Mouse (Mus musculus) stomach, postnatal 0 days (tissue): ENCODE measurements around the gene Olfr228.
"Not testable (repeated sequence)": the region's sequence is repeated elsewhere in the genome, so short reads cannot be mapped to it uniquely, and the experiment has no call there.

Experiments
- CTCF ChIP-seq: IDR thresholded peaks from 2 replicates; pipeline ENCODE4 v1.5.1; 2016; ENCODE audit warnings: antibody characterized with exemption, low read depth, mild to moderate bottlenecking, moderate library complexity
- EP300 ChIP-seq: optimal IDR thresholded peaks from 2 replicates; pipeline ENCODE3; 2016; ENCODE audit warnings: antibody characterized with exemption

DNA sequence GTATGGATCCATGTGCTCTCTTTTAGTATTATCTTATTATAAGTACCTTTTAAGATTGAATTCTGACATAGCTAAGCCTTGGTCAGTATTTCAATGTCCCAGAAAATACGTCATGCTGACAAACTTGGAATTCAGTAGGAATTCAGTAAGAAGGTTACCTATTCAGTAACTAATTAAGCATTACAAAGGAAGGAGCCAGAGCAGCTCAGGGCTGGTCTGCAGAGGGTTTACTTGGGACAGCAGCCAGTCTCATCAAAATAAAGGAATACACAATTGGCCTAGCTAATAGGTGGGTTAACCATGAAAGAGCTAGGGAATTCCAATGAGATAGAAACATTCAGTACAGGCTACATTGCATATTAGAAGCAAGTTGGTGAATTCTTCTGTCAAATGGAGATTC lies 45.1 kb downstream of the Olfr228 start:
- not testable (repeated sequence) for TF ChIP-seq CTCF, EP300
